In genomic region chr11:101164677-101165580, GRCm38 (mm10) we compare ENCODE assay signal across 8 mouse cellular contexts. TPM values are rescaled to one million over a fixed set of nuclear protein-coding genes. Genes with fewer than 3 reads are reported as not detected.
DNase-seq lines count a peak whose midpoint lies in the region; ATAC-seq and TF ChIP-seq lines count a peak whose summit lies in the region.

No protein-coding gene starts in this region.

- H3K4me1 ChIP-seq in midbrain, embryonic 11.5 days (ENCODE audit: control insufficient read depth, insufficient read depth, low read length) = peaks cover 10% of the 10 kb centered on the region
- H3K4me1 ChIP-seq in midbrain, embryonic 14.5 days (ENCODE audit: control insufficient read depth, insufficient read depth, low read length) = peaks cover 15% of the 10 kb centered on the region
- peaks cover 20% of the 10 kb centered on the region for H3K4me1 ChIP-seq in limb, embryonic 14.5 days (ENCODE audit: control insufficient read depth, insufficient read depth, low read length)
- H3K4me1 ChIP-seq in stomach, postnatal 0 days (replicated peaks; ENCODE audit: control insufficient read depth, insufficient read depth) = peaks cover 3% of the 10 kb centered on the region

- no peak for ATAC-seq in cerebellum, adult (ENCODE audit: insufficient number of reproducible peaks, low FRiP score, low TSS enrichment)
- ATAC-seq in midbrain, embryonic 11.5 days (ENCODE audit: low FRiP score) = no peak
- ATAC-seq in midbrain, embryonic 14.5 days (ENCODE audit: low FRiP score, low TSS enrichment) = no peak
- no peak for ATAC-seq in limb, embryonic 14.5 days (ENCODE audit: low FRiP score, low read depth)
- 0 out of 2 replicates have a peak, but pooled peaks have one; percentile 22 for ATAC-seq in stomach, postnatal 0 days (ENCODE audit: low FRiP score, low TSS enrichment)

- TF ChIP-seq POLR2A in limb, embryonic 14.5 days (IDR thresholded peaks at IDR 0.05; ENCODE audit: borderline replicate concordance, extremely low read depth, insufficient read depth, insufficient read length) = no peak

- peak; percentile 38 to 39 for DNase-seq in cerebellum, postnatal 25 days
- peak; percentile 93 for DNase-seq in midbrain, embryonic 11.5 days (ENCODE audit: low spot score, missing footprints)
- no peak for DNase-seq in midbrain, embryonic 14.5 days
- DNase-seq in limb, embryonic 14.5 days (ENCODE audit: low spot score) = no peak
- peak; percentile 68 for DNase-seq in stomach, postnatal 0 days (ENCODE audit: low spot score)
- no peak for DNase-seq in left cerebral cortex, adult 18-20 months (ENCODE audit: low spot score in 2 of 2)
- DNase-seq in left cerebral cortex, postnatal 25 days (ENCODE audit: low spot score in 2 of 2) = no peak

- no peak overlapping the region for H3K9ac ChIP-seq in midbrain, embryonic 11.5 days (ENCODE audit: low read length)
- no peak overlapping the region for H3K9ac ChIP-seq in midbrain, embryonic 14.5 days (replicated peaks; ENCODE audit: low read length)
- no peak overlapping the region for H3K9ac ChIP-seq in limb, embryonic 14.5 days (ENCODE audit: low read depth, low read length, severe bottlenecking)
- H3K9ac ChIP-seq in stomach, postnatal 0 days (ENCODE audit: low read length) = no peak overlapping the region

- H3K36me3 ChIP-seq in midbrain, embryonic 11.5 days (ENCODE audit: control insufficient read depth, insufficient read depth, low read length) = no peaks in the 10 kb centered on the region
- H3K36me3 ChIP-seq in midbrain, embryonic 14.5 days (ENCODE audit: control insufficient read depth, insufficient read depth, low read length) = peaks cover 51% of the 10 kb centered on the region
- H3K36me3 ChIP-seq in limb, embryonic 14.5 days (ENCODE audit: control insufficient read depth, insufficient read depth, low read length) = peaks cover 62% of the 10 kb centered on the region
- peaks cover 45% of the 10 kb centered on the region for H3K36me3 ChIP-seq in stomach, postnatal 0 days (ENCODE audit: control insufficient read depth, insufficient read depth, low read length)

- no peak overlapping the region for H3K27ac ChIP-seq in midbrain, embryonic 11.5 days (ENCODE audit: low read depth, low read length)
- no peak overlapping the region for H3K27ac ChIP-seq in midbrain, embryonic 14.5 days (replicated peaks; ENCODE audit: low read depth, low read length)
- H3K27ac ChIP-seq in limb, embryonic 14.5 days (replicated peaks; ENCODE audit: low read depth, low read length) = no peak overlapping the region
- peak overlapping the region; percentile 81 for H3K27ac ChIP-seq in stomach, postnatal 0 days (replicated peaks)

- no peaks in the 10 kb centered on the region for H3K9me3 ChIP-seq in midbrain, embryonic 11.5 days (ENCODE audit: control insufficient read depth, low read length)
- no peaks in the 10 kb centered on the region for H3K9me3 ChIP-seq in midbrain, embryonic 14.5 days (ENCODE audit: control insufficient read depth, low read length)
- no peaks in the 10 kb centered on the region for H3K9me3 ChIP-seq in limb, embryonic 14.5 days (ENCODE audit: control insufficient read depth, low read length)
- H3K9me3 ChIP-seq in stomach, postnatal 0 days (ENCODE audit: control insufficient read depth, low read length) = no peaks in the 10 kb centered on the region

- peaks cover 78% of the 10 kb centered on the region for H3K27me3 ChIP-seq in midbrain, embryonic 11.5 days (ENCODE audit: control insufficient read depth, insufficient read depth, low read length)
- peaks cover 75% of the 10 kb centered on the region for H3K27me3 ChIP-seq in midbrain, embryonic 14.5 days (ENCODE audit: control insufficient read depth, insufficient read depth, low read length)
- peaks cover 81% of the 10 kb centered on the region for H3K27me3 ChIP-seq in limb, embryonic 14.5 days (ENCODE audit: control insufficient read depth, insufficient read depth, low read length)
- no peaks in the 10 kb centered on the region for H3K27me3 ChIP-seq in stomach, postnatal 0 days (ENCODE audit: control insufficient read depth, insufficient read depth, low read length)

- 5% methylated on average over 35 of the region's 35 CpGs for WGBS in midbrain, embryonic 11.5 days
- WGBS in midbrain, embryonic 14.5 days = 18% methylated on average over 35 of the region's 35 CpGs
- 15% methylated on average over 33 of the region's 35 CpGs for WGBS in limb, embryonic 14.5 days
- 46% methylated on average over 35 of the region's 35 CpGs for WGBS in stomach, postnatal 0 days

- H3K4me2 ChIP-seq in midbrain, embryonic 11.5 days = no peak overlapping the region
- no peak overlapping the region for H3K4me2 ChIP-seq in midbrain, embryonic 14.5 days (ENCODE audit: low read length)
- H3K4me2 ChIP-seq in limb, embryonic 14.5 days (replicated peaks; ENCODE audit: low read depth, low read length, severe bottlenecking) = peak overlapping the region; percentile 71
- peak overlapping the region; percentile 42 for H3K4me2 ChIP-seq in stomach, postnatal 0 days (replicated peaks; ENCODE audit: low read depth)

- peak overlapping the region; percentile 21; the same call in 1 of the 2 replicates for H3K4me3 ChIP-seq in midbrain, embryonic 11.5 days (ENCODE audit: low read depth, low read length)
- no peak overlapping the region for H3K4me3 ChIP-seq in midbrain, embryonic 14.5 days (replicated peaks; ENCODE audit: low read depth, low read length)
- H3K4me3 ChIP-seq in limb, embryonic 14.5 days (replicated peaks; ENCODE audit: low read length) = no peak overlapping the region
- 0 out of 2 replicates have a peak overlapping the region, but pooled peaks have one; percentile 23 for H3K4me3 ChIP-seq in stomach, postnatal 0 days (ENCODE audit: low read depth, low read length)

- no peak for TF ChIP-seq CTCF in stomach, postnatal 0 days (IDR thresholded peaks at IDR 0.05; ENCODE audit: low read depth)

- intact Hi-C loops in left cerebral cortex, postnatal 25 days (cut with DNase I) = no loop called here

- TF ChIP-seq EP300 in stomach, postnatal 0 days (optimal IDR thresholded peaks at IDR 0.05) = no peak

RNA-seq across cellular contexts. Expression of gene Cntnap1, which starts 5.4 kb away (rescaled TPM):
- 0.30 and 0.32 TPM in 2 replicates for polyA plus RNA-seq in midbrain, embryonic 11.5 days (2014; fragmentation: Nextera tagmentation; extraction: Ambion mirVana)
- 2.3 and 2.8 TPM in 2 replicates for polyA plus RNA-seq in midbrain, embryonic 14.5 days (2014; fragmentation: Nextera tagmentation; extraction: Ambion mirVana)
- 1.5 and 2.1 TPM in 2 replicates for polyA plus RNA-seq in limb, embryonic 14.5 days (2012; rRNA removed)
- polyA plus RNA-seq in limb, embryonic 14.5 days (2014; fragmentation: Nextera tagmentation; extraction: Ambion mirVana) = 0.56 and 0.64 TPM in 2 replicates
- polyA plus RNA-seq in stomach, postnatal 0 days (2015; fragmentation: Nextera tagmentation; extraction: Ambion mirVana) = 0.52 and 0.94 TPM in 2 replicates
- total RNA-seq in left cerebral cortex, adult 18-20 months (2021) = 100 to 1,000 TPM; 158 to 160 TPM
- 100 to 1,000 TPM; 153 to 170 TPM for total RNA-seq in left cerebral cortex, postnatal 25 days (2021)

RNA-seq across cellular contexts. Expression of gene Plekhh3, which starts 6.2 kb away (rescaled TPM):
- polyA plus RNA-seq in midbrain, embryonic 11.5 days (2014; fragmentation: Nextera tagmentation; extraction: Ambion mirVana) = 5.8 and 7.2 TPM in 2 replicates
- 8.2 and 8.4 TPM in 2 replicates for polyA plus RNA-seq in midbrain, embryonic 14.5 days (2014; fragmentation: Nextera tagmentation; extraction: Ambion mirVana)
- 17.4 and 20.6 TPM in 2 replicates for polyA plus RNA-seq in limb, embryonic 14.5 days (2012; rRNA removed)
- polyA plus RNA-seq in limb, embryonic 14.5 days (2014; fragmentation: Nextera tagmentation; extraction: Ambion mirVana) = 19.6 and 20.5 TPM in 2 replicates
- polyA plus RNA-seq in stomach, postnatal 0 days (2015; fragmentation: Nextera tagmentation; extraction: Ambion mirVana) = 23.8 and 25.6 TPM in 2 replicates
- total RNA-seq in left cerebral cortex, adult 18-20 months (2021) = 10 to 100 TPM; 14.2 to 16.7 TPM
- total RNA-seq in left cerebral cortex, postnatal 25 days (2021) = 10 to 100 TPM in 1 of 2 experiments, 1 to 10 TPM in 1; 8.8 to 11.5 TPM

RNA-seq across cellular contexts. Expression of gene Tubg2, which starts 9.2 kb away (rescaled TPM):
- 3.4 and 5.1 TPM in 2 replicates for polyA plus RNA-seq in midbrain, embryonic 11.5 days (2014; fragmentation: Nextera tagmentation; extraction: Ambion mirVana)
- polyA plus RNA-seq in midbrain, embryonic 14.5 days (2014; fragmentation: Nextera tagmentation; extraction: Ambion mirVana) = 42.2 and 56.0 TPM in 2 replicates
- 6.2 and 7.3 TPM in 2 replicates for polyA plus RNA-seq in limb, embryonic 14.5 days (2012; rRNA removed)
- 7.1 and 8.0 TPM in 2 replicates for polyA plus RNA-seq in limb, embryonic 14.5 days (2014; fragmentation: Nextera tagmentation; extraction: Ambion mirVana)
- polyA plus RNA-seq in stomach, postnatal 0 days (2015; fragmentation: Nextera tagmentation; extraction: Ambion mirVana) = 3.0 and 3.1 TPM in 2 replicates
- 10 to 100 TPM; 48.6 to 54.5 TPM for total RNA-seq in left cerebral cortex, adult 18-20 months (2021)
- total RNA-seq in left cerebral cortex, postnatal 25 days (2021) = 10 to 100 TPM; 47.5 to 48.6 TPM

RNA-seq across cellular contexts. Expression of gene Ccr10, which starts 10.3 kb away (rescaled TPM):
- polyA plus RNA-seq in midbrain, embryonic 11.5 days (2014; fragmentation: Nextera tagmentation; extraction: Ambion mirVana) = not detected in 2 replicates
- polyA plus RNA-seq in midbrain, embryonic 14.5 days (2014; fragmentation: Nextera tagmentation; extraction: Ambion mirVana) = 0.16 TPM in 1 of 2 replicates, not detected in the other
- 0.09 and 0.17 TPM in 2 replicates for polyA plus RNA-seq in limb, embryonic 14.5 days (2012; rRNA removed)
- polyA plus RNA-seq in limb, embryonic 14.5 days (2014; fragmentation: Nextera tagmentation; extraction: Ambion mirVana) = 0.11 and 0.41 TPM in 2 replicates
- polyA plus RNA-seq in stomach, postnatal 0 days (2015; fragmentation: Nextera tagmentation; extraction: Ambion mirVana) = 0.16 and 0.24 TPM in 2 replicates
- total RNA-seq in left cerebral cortex, adult 18-20 months (2021) = under 1 TPM in 1 of 2 experiments, not detected in 1; 0.28 TPM
- total RNA-seq in left cerebral cortex, postnatal 25 days (2021) = under 1 TPM; 0.18 to 0.28 TPM

RNA-seq across cellular contexts. Expression of gene Tubg1, which starts 45.2 kb away (rescaled TPM):
- polyA plus RNA-seq in midbrain, embryonic 11.5 days (2014; fragmentation: Nextera tagmentation; extraction: Ambion mirVana) = 96.3 and 108 TPM in 2 replicates
- 73.3 and 75.5 TPM in 2 replicates for polyA plus RNA-seq in midbrain, embryonic 14.5 days (2014; fragmentation: Nextera tagmentation; extraction: Ambion mirVana)
- polyA plus RNA-seq in limb, embryonic 14.5 days (2012; rRNA removed) = 32.4 and 36.8 TPM in 2 replicates
- 52.5 and 52.7 TPM in 2 replicates for polyA plus RNA-seq in limb, embryonic 14.5 days (2014; fragmentation: Nextera tagmentation; extraction: Ambion mirVana)
- 29.7 and 29.8 TPM in 2 replicates for polyA plus RNA-seq in stomach, postnatal 0 days (2015; fragmentation: Nextera tagmentation; extraction: Ambion mirVana)
- 10 to 100 TPM; 44.5 to 53.3 TPM for total RNA-seq in left cerebral cortex, adult 18-20 months (2021)
- 10 to 100 TPM; 44.9 to 46.6 TPM for total RNA-seq in left cerebral cortex, postnatal 25 days (2021)

Comparison
In these comparisons a context has a peak if more than half of its experiments do, and no peak if none do; other contexts are left out.
1. DNase-seq: peak in cerebellum, postnatal 25 days (2 of 2), midbrain, embryonic 11.5 days (single experiment) and stomach, postnatal 0 days (single experiment); none in midbrain, embryonic 14.5 days (single experiment), limb, embryonic 14.5 days (single experiment), left cerebral cortex, adult 18-20 months (0 of 2) and left cerebral cortex, postnatal 25 days (0 of 2).
2. H3K4me3 ChIP-seq: peak in midbrain, embryonic 11.5 days (single experiment) and stomach, postnatal 0 days (single experiment); none in midbrain, embryonic 14.5 days (single experiment) and limb, embryonic 14.5 days (single experiment).
3. H3K4me2 ChIP-seq: peak in limb, embryonic 14.5 days (single experiment) and stomach, postnatal 0 days (single experiment); none in midbrain, embryonic 11.5 days (single experiment) and midbrain, embryonic 14.5 days (single experiment).